Mouse (Mus musculus) cortical plate, adult 2 months (tissue): ENCODE measurements around the gene Fam69b.

ENCODE experiments used
- CTCF ChIP-seq: fragments of 200-500 bp; IDR thresholded peaks from 2 replicates; pipeline ENCODE4 v1.5.1; 2011; ENCODE audit warnings: mild to moderate bottlenecking, control low read depth, low read length; ENCODE audit not compliant: insufficient read depth; ENCODE audit errors: extremely low read depth
- POLR2A ChIP-seq: fragments of 200-500 bp; IDR thresholded peaks from 2 replicates; pipeline ENCODE4 v1.6.1; 2011; ENCODE audit warnings: mild to moderate bottlenecking, low read length, control low read depth; ENCODE audit not compliant: insufficient read depth; ENCODE audit errors: extremely low read depth

DNA sequence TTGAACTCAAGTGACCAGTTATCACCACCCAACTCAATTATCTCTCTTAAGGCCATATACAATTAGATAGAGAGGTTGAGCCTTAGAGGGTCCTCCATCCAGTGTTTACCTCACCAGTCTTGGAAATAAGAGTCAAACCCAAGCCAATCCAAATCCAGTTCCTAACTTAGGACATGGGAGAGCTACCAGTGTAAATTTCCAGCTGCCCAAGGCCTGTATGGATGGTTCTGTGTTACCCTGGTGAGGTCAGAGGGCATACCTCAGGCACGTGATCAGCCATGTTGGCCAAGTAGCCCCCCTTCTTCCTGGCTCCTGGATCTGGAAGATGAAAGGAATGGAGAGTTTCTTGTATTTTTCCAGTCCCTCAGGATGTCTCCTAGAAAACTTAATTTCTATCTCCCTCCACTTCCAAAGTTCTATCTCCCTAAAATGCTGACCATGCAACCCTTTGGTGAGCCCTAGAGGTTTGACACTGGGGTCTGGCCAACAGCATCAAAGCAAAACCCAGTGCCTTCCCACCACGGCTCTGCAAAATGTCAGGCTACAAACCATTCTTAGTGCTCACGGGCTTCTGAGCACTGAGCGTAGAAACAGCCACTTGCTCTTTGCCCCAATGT, 9.2 kb downstream of the Fam69b start:
- TF ChIP-seq CTCF, result no peak
- TF ChIP-seq POLR2A, result no peak
